Mouse (Mus musculus) MEL (cell line): ENCODE data around the gene Zer1. TPM values are rescaled to one million over a fixed set of nuclear protein-coding genes. Genes with fewer than 3 reads are reported as not detected.

Experiments used
- DNase-seq: peaks from one replicate; pipeline ENCODE4 v3.0.0; 2011; ENCODE audit warnings: low read depth, low spot score
- H3K27ac ChIP-seq: 2 replicates; pipeline ENCODE4 v1.5.1; 2012; ENCODE audit warnings: low read depth, mild to moderate bottlenecking, control low read depth, low read length, moderate library complexity; ENCODE audit not compliant: control insufficient read depth
- H3K27me3 ChIP-seq, 2 experiments: fragments of 150-350 bp in 1 of 2; sonication (generic) in 1 of 2; 2 replicates each; pipeline ENCODE4 v1.6.1; 2012; ENCODE audit warnings: low read length in 2 of 2, mild to moderate bottlenecking in 2 of 2, improper control_type of control experiment in 1 of 2, moderate library complexity in 1 of 2; ENCODE audit not compliant: insufficient read depth in 2 of 2, control insufficient read depth in 1 of 2
- H3K36me3 ChIP-seq, 2 experiments: 2 replicates each; pipeline ENCODE4 v1.6.1; 2012 to 2014; ENCODE audit warnings: low read length in 2 of 2, improper control_type of control experiment in 1 of 2, inconsistent platforms in 1 of 2, mild to moderate bottlenecking in 1 of 2; ENCODE audit not compliant: insufficient read depth in 2 of 2, control insufficient read depth in 1 of 2
- H3K4me1 ChIP-seq, 2 experiments: fragments of 150-350 bp in 1 of 2; sonication (generic) in 1 of 2; 2 replicates each; pipeline ENCODE4 v1.6.1; 2012; ENCODE audit warnings: low read length in 2 of 2, improper control_type of control experiment in 1 of 2, mild to moderate bottlenecking in 1 of 2; ENCODE audit not compliant: insufficient read depth in 2 of 2, control insufficient read depth in 1 of 2
- H3K4me3 ChIP-seq, 2 experiments: fragments of 150-350 bp in 1 of 2; sonication (generic) in 1 of 2; 2 replicates each; pipeline ENCODE4 v1.5.1; 2012; ENCODE audit warnings: low read depth in 2 of 2, low read length in 2 of 2, mild to moderate bottlenecking in 2 of 2, moderate library complexity in 2 of 2, control low read depth in 1 of 2, improper control_type of control experiment in 1 of 2; ENCODE audit not compliant: control insufficient read depth in 1 of 2, insufficient read depth in 1 of 2
- H3K79me2 ChIP-seq: 2 replicates; pipeline ENCODE4 v1.6.1; 2012; ENCODE audit warnings: mild to moderate bottlenecking, low read length, moderate library complexity; ENCODE audit not compliant: control insufficient read depth, poor library complexity, insufficient read depth
- H3K9ac ChIP-seq: 2 replicates; pipeline ENCODE4 v1.6.1; 2012; ENCODE audit warnings: low read depth, mild to moderate bottlenecking, control low read depth, low read length, moderate library complexity; ENCODE audit not compliant: control insufficient read depth, poor library complexity, severe bottlenecking
- H3K9me3 ChIP-seq: fragments of 150-350 bp; sonication (generic); replicated peaks from 2 replicates; pipeline ENCODE4 v1.6.1; 2012; ENCODE audit warnings: mild to moderate bottlenecking, low read length, improper control_type of control experiment, moderate library complexity; ENCODE audit not compliant: insufficient read depth
- CHD1 ChIP-seq: IDR thresholded peaks from 2 replicates; pipeline ENCODE4 v1.6.1; 2012; ENCODE audit warnings: low read depth, mild to moderate bottlenecking, inconsistent platforms, low read length, improper control_type of control experiment
- CHD2 ChIP-seq: IDR thresholded peaks from 2 replicates; pipeline ENCODE4 v1.6.1; 2011; ENCODE audit warnings: low read length, improper control_type of control experiment
- ELF1 ChIP-seq: IDR thresholded peaks from 2 replicates; pipeline ENCODE4 v1.6.1; 2014; ENCODE audit warnings: low read depth, mild to moderate bottlenecking, inconsistent platforms, low read length, improper control_type of control experiment, moderate library complexity
- GABPA ChIP-seq: IDR thresholded peaks from 2 replicates; pipeline ENCODE4 v1.6.1; 2012; ENCODE audit warnings: low read depth, mild to moderate bottlenecking, inconsistent platforms, low read length, improper control_type of control experiment, moderate library complexity
- HCFC1 ChIP-seq: IDR thresholded peaks from 2 replicates; pipeline ENCODE4 v1.6.1; 2012; ENCODE audit warnings: low read depth, mild to moderate bottlenecking, inconsistent platforms, low read length, improper control_type of control experiment, moderate library complexity
- JUND ChIP-seq: IDR thresholded peaks from 2 replicates; pipeline ENCODE4 v1.6.1; 2011; ENCODE audit warnings: low read depth, mild to moderate bottlenecking, improper control_type of control experiment, low read length
- KAT2A ChIP-seq: conservative IDR thresholded peaks from 2 replicates; pipeline ENCODE4 v1.6.1; 2012; ENCODE audit warnings: low read depth, low read length, improper control_type of control experiment, inconsistent platforms
- MAFK ChIP-seq: IDR thresholded peaks from 2 replicates; pipeline ENCODE4 v1.6.1; 2011; ENCODE audit warnings: low read depth, mild to moderate bottlenecking, low read length, improper control_type of control experiment, borderline replicate concordance
- MAX ChIP-seq: IDR thresholded peaks from 2 replicates; pipeline ENCODE4 v1.6.1; 2011; ENCODE audit warnings: low read length, improper control_type of control experiment
- MAZ ChIP-seq: IDR thresholded peaks from 2 replicates; pipeline ENCODE4 v1.6.1; 2012; ENCODE audit warnings: low read depth, mild to moderate bottlenecking, inconsistent platforms, low read length, improper control_type of control experiment
- MEF2A ChIP-seq: IDR thresholded peaks from 2 replicates; pipeline ENCODE4 v1.6.1; 2014; ENCODE audit warnings: low read depth, mild to moderate bottlenecking, inconsistent platforms, low read length, improper control_type of control experiment; ENCODE audit not compliant: poor library complexity, insufficient replicate concordance, severe bottlenecking; ENCODE audit errors: extremely low read depth
- MYC ChIP-seq: IDR thresholded peaks from 2 replicates; pipeline ENCODE4 v1.6.1; 2011; ENCODE audit warnings: low read depth, mild to moderate bottlenecking, low read length, improper control_type of control experiment, moderate library complexity
- NELFE ChIP-seq: IDR thresholded peaks from 2 replicates; pipeline ENCODE4 v1.6.1; 2011; ENCODE audit warnings: low read depth, low read length, improper control_type of control experiment
- NRF1 ChIP-seq: IDR thresholded peaks from 2 replicates; pipeline ENCODE4 v1.6.1; 2014; ENCODE audit warnings: low read depth, mild to moderate bottlenecking, inconsistent platforms, low read length, improper control_type of control experiment, moderate library complexity; ENCODE audit not compliant: poor library complexity, insufficient read depth, severe bottlenecking
- POLR2A ChIP-seq, 2 experiments: IDR thresholded peaks; 2 replicates each; pipeline ENCODE4 v1.6.1; 2011 to 2012; ENCODE audit warnings: low read length in 2 of 2, mild to moderate bottlenecking in 2 of 2, control low read depth in 1 of 2, improper control_type of control experiment in 1 of 2, low read depth in 1 of 2, moderate library complexity in 1 of 2; ENCODE audit not compliant: control insufficient read depth in 1 of 2, insufficient read depth in 1 of 2, poor library complexity in 1 of 2
- POLR2AphosphoS2 ChIP-seq: IDR thresholded peaks from 2 replicates; pipeline ENCODE4 v1.6.1; 2011; ENCODE audit warnings: low read length, improper control_type of control experiment
- POLR2AphosphoS5 ChIP-seq: IDR thresholded peaks from 2 replicates; pipeline ENCODE4 v1.6.1; 2012; ENCODE audit warnings: low read depth, borderline replicate concordance, mild to moderate bottlenecking, inconsistent platforms, low read length, moderate library complexity, mixed read lengths
- RAD21 ChIP-seq: IDR thresholded peaks from 2 replicates; pipeline ENCODE4 v1.6.1; 2011; ENCODE audit warnings: mild to moderate bottlenecking, low read depth, low read length, improper control_type of control experiment
- RCOR1 ChIP-seq: IDR thresholded peaks from 2 replicates; pipeline ENCODE4 v1.6.1; 2012; ENCODE audit warnings: low read depth, mild to moderate bottlenecking, inconsistent platforms, low read length, improper control_type of control experiment
- SIN3A ChIP-seq: IDR thresholded peaks from 2 replicates; pipeline ENCODE4 v1.6.1; 2012; ENCODE audit warnings: low read length, improper control_type of control experiment, inconsistent platforms
- SMC3 ChIP-seq: IDR thresholded peaks from 2 replicates; pipeline ENCODE4 v1.6.1; 2011; ENCODE audit warnings: low read depth, low read length, improper control_type of control experiment
- TBP ChIP-seq: IDR thresholded peaks from 2 replicates; pipeline ENCODE4 v1.8.0; 2011; ENCODE audit warnings: low read depth, low read length, improper control_type of control experiment
- TCF12 ChIP-seq: IDR thresholded peaks from 2 replicates; pipeline ENCODE4 v1.6.1; 2014; ENCODE audit warnings: low read depth, mild to moderate bottlenecking, inconsistent platforms, low read length, improper control_type of control experiment, moderate library complexity
- UBTF ChIP-seq: IDR thresholded peaks from 2 replicates; pipeline ENCODE4 v1.6.1; 2012; ENCODE audit warnings: low read depth, mild to moderate bottlenecking, inconsistent platforms, low read length, improper control_type of control experiment, moderate library complexity, borderline replicate concordance; ENCODE audit not compliant: insufficient read depth
- USF2 ChIP-seq, 2 experiments: IDR thresholded peaks; 2 replicates each; pipeline ENCODE4 v1.6.1; 2011 to 2012; ENCODE audit warnings: improper control_type of control experiment in 2 of 2, low read length in 2 of 2, borderline replicate concordance in 1 of 2, inconsistent platforms in 1 of 2, low read depth in 1 of 2, mild to moderate bottlenecking in 1 of 2; ENCODE audit not compliant: insufficient read depth in 1 of 2
- ZC3H11A ChIP-seq: IDR thresholded peaks from 2 replicates; pipeline ENCODE4 v1.6.1; 2012; ENCODE audit warnings: low read depth, mild to moderate bottlenecking, inconsistent platforms, low read length, improper control_type of control experiment
- ZKSCAN1 ChIP-seq: IDR thresholded peaks from 2 replicates; pipeline ENCODE4 v1.6.1; 2012; ENCODE audit warnings: low read depth, mild to moderate bottlenecking, inconsistent platforms, low read length, improper control_type of control experiment, moderate library complexity
- ZMIZ1 ChIP-seq: IDR thresholded peaks from 2 replicates; pipeline ENCODE4 v1.6.1; 2012; ENCODE audit warnings: low read depth, mild to moderate bottlenecking, inconsistent platforms, low read length, improper control_type of control experiment, moderate library complexity
- polyA plus RNA-seq, 2 experiments: library from polyadenylated mRNA; stranded (reverse) in 1 of 2; unstranded in 1 of 2; fragments of >175 nt in 1 of 2; fragments of >200 nt in 1 of 2; gene quantifications; 2 replicates each; pipeline versions ENCODE4 v1.2.1 to v1.2.4; 2012; ENCODE audit warnings: low replicate concordance in 2 of 2, low read depth in 1 of 2; ENCODE audit not compliant: insufficient read length in 2 of 2, insufficient read depth in 1 of 2, missing spikeins in 1 of 2
- total RNA-seq: library from RNA; depleted of rRNA; stranded (reverse); fragments of 300-350 nt; gene quantifications from 2 replicates; pipeline ENCODE4 v1.2.3, GENCODE M21; 2012

Zer1 gene
- total and polyA plus RNA-seq, 3 experiments, result 3.9 to 14.0 TPM; not detected in 1

DNA sequence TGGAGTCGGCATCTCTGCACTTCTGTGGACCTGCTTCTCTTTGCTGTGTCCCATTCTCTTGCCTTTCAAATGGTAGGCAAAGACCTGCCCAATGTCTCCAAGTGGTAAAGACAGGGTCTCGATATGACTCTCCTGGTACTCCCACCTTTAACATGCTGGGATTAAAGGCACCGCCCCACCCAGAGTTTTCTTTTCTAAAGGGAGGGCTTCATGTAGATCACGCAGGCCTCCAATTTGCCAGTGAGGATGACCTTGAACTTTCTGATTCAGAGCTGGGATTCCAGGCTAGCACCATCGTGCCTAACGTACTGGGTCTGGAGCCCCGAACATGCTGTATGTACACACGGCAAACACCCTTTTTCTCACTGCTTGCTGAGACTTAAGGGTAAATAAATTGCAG, 61.1 kb downstream of the Zer1 start:
- Histone ChIP-seq H3K9me3 (no peaks in the 10 kb centered on the region), H3K79me2 (peaks cover 63% of the 10 kb centered on the region), H3K36me3 (peaks cover 7 to 20% of the 10 kb centered on the region in 2 experiments), H3K4me3 (peak overlapping the region; percentile 86 to 94), H3K27me3 (no peaks in the 10 kb centered on the region), H3K4me1 (peaks cover 5 to 10% of the 10 kb centered on the region in 2 experiments; a peak in 3 of 4 replicates), H3K9ac (peak overlapping the region; percentile 99), H3K27ac (peak overlapping the region; percentile 97)
- TF ChIP-seq RCOR1 (no peak), UBTF (0 out of 2 replicates have a peak, but pooled peaks have one; percentile 8), MAZ (0 out of 2 replicates have a peak, but pooled peaks have one; percentile 40)
- no peak for DNase-seq

DNA sequence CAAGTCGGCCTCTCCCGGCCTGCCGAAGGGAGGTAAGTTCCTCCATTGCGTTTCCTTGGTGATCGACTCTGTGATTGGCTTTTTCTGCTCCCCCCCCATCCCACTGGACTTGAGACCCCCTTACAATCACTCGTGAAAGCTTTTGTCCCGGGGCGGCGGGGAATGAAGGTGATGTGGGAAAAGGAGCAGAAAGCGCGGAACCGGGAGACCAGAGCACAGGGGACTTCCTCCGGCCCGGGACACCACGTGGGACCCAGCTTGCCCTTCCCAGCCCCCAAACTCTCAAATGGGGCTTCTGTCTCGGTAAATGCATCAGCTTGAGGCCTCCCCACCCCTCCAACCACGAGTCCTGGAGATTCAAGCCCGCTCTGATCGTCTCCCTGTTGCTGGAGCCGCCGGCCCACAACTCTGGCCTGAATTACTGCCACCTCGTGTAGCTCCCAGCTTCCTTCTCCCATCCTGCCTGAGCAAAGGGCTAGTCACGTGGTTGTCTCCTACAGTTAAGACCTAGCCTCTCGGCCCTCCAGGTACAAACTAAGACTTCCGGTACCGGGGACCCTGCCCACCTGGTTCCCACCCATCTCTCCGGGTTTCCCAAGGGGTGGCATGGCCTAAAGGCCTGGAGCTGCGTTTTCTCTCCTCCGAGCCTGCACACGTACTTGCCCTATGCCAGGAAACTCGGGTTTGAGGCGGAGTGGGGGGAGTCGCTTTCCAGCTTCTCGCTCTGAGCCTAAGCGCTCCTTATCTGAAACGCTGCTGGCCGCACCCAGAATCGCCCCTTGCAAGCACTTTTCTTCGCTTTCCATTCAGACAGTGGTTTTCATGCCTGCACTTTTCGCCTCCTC, 61.9 kb downstream of the Zer1 start:
- Histone ChIP-seq H3K9me3 (no peaks in the 10 kb centered on the region), H3K27me3 (no peaks in the 10 kb centered on the region), H3K36me3 (peaks cover 0 to 15% of the 10 kb centered on the region in 2 experiments; a peak in 3 of 4 replicates), H3K4me1 (peaks cover 3 to 9% of the 10 kb centered on the region in 2 experiments; a peak in 3 of 4 replicates), H3K9ac (peak overlapping the region; percentile 99), H3K79me2 (peaks cover 56% of the 10 kb centered on the region), H3K27ac (peak overlapping the region; percentile 97), H3K4me3 (peak overlapping the region; percentile 86 to 94)
- DNase-seq, result peak; percentile 92
- TF ChIP-seq POLR2AphosphoS5, result peak; percentile 8; the same call in 1 of the 2 replicates
- TF ChIP-seq JUND, result no peak
- TF ChIP-seq TBP, result peak; percentile 81
- peak; percentile 69 for TF ChIP-seq NELFE
- TF ChIP-seq CHD2, result no peak
- no peak for TF ChIP-seq ZKSCAN1
- TF ChIP-seq ELF1, result peak; percentile 71
- no peak for TF ChIP-seq CHD1
- peak; percentile 62; the same call in 1 of the 2 replicates for TF ChIP-seq RCOR1
- TF ChIP-seq MYC, result peak; percentile 98
- peak; percentile 51 for TF ChIP-seq TCF12
- no peak for TF ChIP-seq GABPA
- TF ChIP-seq POLR2A (IDR thresholded peaks at IDR 0.05; ENCODE audit: control insufficient read depth in 1 of 2, insufficient read depth in 1 of 2, low read depth in 1 of 2, low read length in 2 of 2, poor library complexity in 1 of 2), result peak; percentile 47 to 86
- TF ChIP-seq MEF2A, result no peak
- no peak; the same call in none of the 2 replicates for TF ChIP-seq MAZ
- no peak; the same call in none of the 2 replicates for TF ChIP-seq ZMIZ1
- no peak; the same call in none of the 2 replicates for TF ChIP-seq HCFC1
- TF ChIP-seq POLR2AphosphoS2, result peak; percentile 82
- peak; percentile 50 for TF ChIP-seq KAT2A
- TF ChIP-seq USF2 (IDR thresholded peaks at IDR 0.05; ENCODE audit: borderline replicate concordance in 1 of 2, insufficient read depth in 1 of 2, low read depth in 1 of 2, low read length in 2 of 2), result peak; percentile 19 to 54; a peak in 2 of 4 replicates
- no peak; the same call in 1 of the 2 replicates for TF ChIP-seq ZC3H11A
- peak; percentile 87 for TF ChIP-seq SIN3A
- TF ChIP-seq MAFK, result no peak
- TF ChIP-seq MAX, result peak; percentile 98
- no peak for TF ChIP-seq SMC3
- no peak for TF ChIP-seq RAD21
- TF ChIP-seq NRF1, result no peak
